Mouse (Mus musculus): Measurements from ENCODE around the gene Rnaseh1. TPM values are rescaled to one million over a fixed set of nuclear protein-coding genes. Genes with fewer than 3 reads are reported as not detected.

Gene Rnaseh1
- polyA plus RNA-seq, 1 experiment from 2014 or later = 31.8 TPM

- peaks cover 29% of the 10 kb centered on the region for H3K36me3 ChIP-seq
- ATAC-seq (ENCODE audit: low FRiP score, low read depth) = peak; percentile 95
- no peaks in the 10 kb centered on the region for H3K9me3 ChIP-seq
- peak within 1 kb of the TSS; percentile 64 for H3K9ac ChIP-seq
- WGBS = 1% methylated on average over 53 of the region's 53 CpGs
- no peaks in the 10 kb centered on the region for H3K27me3 ChIP-seq
- peak within 1 kb of the TSS; percentile 94 for H3K27ac ChIP-seq
- H3K4me1 ChIP-seq = peaks cover 13% of the 10 kb centered on the region
- H3K4me3 ChIP-seq = peak within 1 kb of the TSS; percentile 55
- peak within 1 kb of the TSS; percentile 62 for H3K4me2 ChIP-seq (replicated peaks)
Measured at GRCm38 (mm10) chr12:28675121-28675924, 25.9 kb downstream of the Rnaseh1 start, which contains the start of gene Adi1. Adi1 (plus strand) TSS chr12:28675231.

- no peaks in the 10 kb centered on the region for H3K27me3 ChIP-seq
- no peak for ATAC-seq (ENCODE audit: low FRiP score, low read depth)
- no peaks in the 10 kb centered on the region for H3K9me3 ChIP-seq
- 63% methylated on average over 5 of the region's 5 CpGs for WGBS
- H3K27ac ChIP-seq = peak overlapping the region; percentile 94
- H3K4me3 ChIP-seq = peak overlapping the region; percentile 55
- peaks cover 33% of the 10 kb centered on the region for H3K36me3 ChIP-seq
- H3K4me2 ChIP-seq (replicated peaks) = peak overlapping the region; percentile 62
- peak overlapping the region; percentile 64 for H3K9ac ChIP-seq
- peaks cover 13% of the 10 kb centered on the region for H3K4me1 ChIP-seq
Measured at GRCm38 (mm10) chr12:28675925-28676209, 26.5 kb downstream of the Rnaseh1 start.

- no peak for ATAC-seq (ENCODE audit: low FRiP score, low read depth)
- no peaks in the 10 kb centered on the region for H3K4me1 ChIP-seq
- H3K27me3 ChIP-seq = no peaks in the 10 kb centered on the region
- 85% methylated on average over 1 of the region's 1 CpGs for WGBS
- no peak overlapping the region for H3K9ac ChIP-seq
- H3K36me3 ChIP-seq = peaks cover 46% of the 10 kb centered on the region
- H3K9me3 ChIP-seq = no peaks in the 10 kb centered on the region
- H3K4me2 ChIP-seq (replicated peaks) = no peak overlapping the region
- no peak overlapping the region for H3K4me3 ChIP-seq
- H3K27ac ChIP-seq = no peak overlapping the region
Measured at GRCm38 (mm10) chr12:28684674-28685073, 35.3 kb downstream of the Rnaseh1 start.

- WGBS = 67% methylated on average over 3 of the region's 3 CpGs
- Histone ChIP-seq H3K36me3 (peaks cover 50% of the 10 kb centered on the region), H3K27me3 (no peaks in the 10 kb centered on the region), H3K4me2 (replicated peaks) (no peak overlapping the region), H3K27ac (no peak overlapping the region), H3K4me1 (no peaks in the 10 kb centered on the region), H3K9ac (no peak overlapping the region), H3K4me3 (no peak overlapping the region), H3K9me3 (no peaks in the 10 kb centered on the region)
- no peak for ATAC-seq (ENCODE audit: low FRiP score, low read depth)
Measured at GRCm38 (mm10) chr12:28685771-28686170, 36.4 kb downstream of the Rnaseh1 start.

- Histone ChIP-seq H3K4me1 (no peaks in the 10 kb centered on the region), H3K9ac (no peak overlapping the region), H3K27ac (no peak overlapping the region), H3K4me2 (replicated peaks) (no peak overlapping the region), H3K36me3 (peaks cover 51% of the 10 kb centered on the region), H3K27me3 (no peaks in the 10 kb centered on the region), H3K4me3 (no peak overlapping the region), H3K9me3 (no peaks in the 10 kb centered on the region)
- no peak for ATAC-seq (ENCODE audit: low FRiP score, low read depth)
- 79% methylated on average over 8 of the region's 8 CpGs for WGBS
Measured at GRCm38 (mm10) chr12:28686199-28686879, 36.9 kb downstream of the Rnaseh1 start.

GRCm38 (mm10) chr12:28688996-28689395, 39.6 kb downstream of the Rnaseh1 start:
- 90% methylated on average over 6 of the region's 6 CpGs for WGBS
- no peak for ATAC-seq (ENCODE audit: low FRiP score, low read depth)

GRCm38 (mm10) chr12:28690730-28691129, 41.3 kb downstream of the Rnaseh1 start:
- Histone ChIP-seq H3K4me3 (no peak overlapping the region), H3K27me3 (no peaks in the 10 kb centered on the region), H3K9ac (no peak overlapping the region), H3K36me3 (peaks cover 72% of the 10 kb centered on the region), H3K4me1 (no peaks in the 10 kb centered on the region), H3K27ac (no peak overlapping the region), H3K4me2 (replicated peaks) (no peak overlapping the region), H3K9me3 (no peaks in the 10 kb centered on the region)
- ATAC-seq (ENCODE audit: low FRiP score, low read depth) = no peak
- 96% methylated on average over 7 of the region's 7 CpGs for WGBS

More at GRCm38 (mm10) chr12:28688996-28689395, 39.6 kb downstream of the Rnaseh1 start:
- Histone ChIP-seq H3K9me3 (no peaks in the 10 kb centered on the region), H3K4me3 (no peak overlapping the region), H3K4me1 (no peaks in the 10 kb centered on the region), H3K4me2 (replicated peaks) (no peak overlapping the region), H3K27ac (no peak overlapping the region), H3K27me3 (no peaks in the 10 kb centered on the region), H3K36me3 (peaks cover 61% of the 10 kb centered on the region), H3K9ac (no peak overlapping the region)

- Histone ChIP-seq H3K9ac (no peak overlapping the region), H3K9me3 (no peaks in the 10 kb centered on the region), H3K4me3 (no peak overlapping the region), H3K27me3 (no peaks in the 10 kb centered on the region), H3K4me2 (replicated peaks) (no peak overlapping the region), H3K36me3 (peaks cover 81% of the 10 kb centered on the region), H3K27ac (no peak overlapping the region), H3K4me1 (no peaks in the 10 kb centered on the region)
- no peak for ATAC-seq (ENCODE audit: low FRiP score, low read depth)
- WGBS = 79% methylated on average over 3 of the region's 3 CpGs
Measured at GRCm38 (mm10) chr12:28693738-28694137, 44.3 kb downstream of the Rnaseh1 start.

- Histone ChIP-seq H3K9ac (no peak overlapping the region), H3K4me2 (replicated peaks) (no peak overlapping the region), H3K36me3 (peaks cover 77% of the 10 kb centered on the region), H3K4me1 (no peaks in the 10 kb centered on the region), H3K9me3 (no peaks in the 10 kb centered on the region), H3K27ac (no peak overlapping the region), H3K4me3 (no peak overlapping the region), H3K27me3 (no peaks in the 10 kb centered on the region)
- WGBS = 76% methylated on average over 2 of the region's 2 CpGs
- no peak for ATAC-seq (ENCODE audit: low FRiP score, low read depth)
Measured at GRCm38 (mm10) chr12:28694231-28694630, 44.8 kb downstream of the Rnaseh1 start.

GRCm38 (mm10) chr12:28694776-28695175, 45.4 kb downstream of the Rnaseh1 start:
- 88% methylated on average over 7 of the region's 7 CpGs for WGBS
- Histone ChIP-seq H3K4me1 (peaks cover under 1% of the 10 kb centered on the region; the same call in 1 of the 2 replicates), H3K4me3 (no peak overlapping the region), H3K27ac (no peak overlapping the region), H3K36me3 (peaks cover 72% of the 10 kb centered on the region), H3K4me2 (replicated peaks) (no peak overlapping the region), H3K9me3 (no peaks in the 10 kb centered on the region), H3K9ac (no peak overlapping the region), H3K27me3 (no peaks in the 10 kb centered on the region)
- no peak for ATAC-seq (ENCODE audit: low FRiP score, low read depth)

- H3K9me3 ChIP-seq = no peaks in the 10 kb centered on the region
- peaks cover 11% of the 10 kb centered on the region for H3K4me1 ChIP-seq
- H3K27ac ChIP-seq = no peak overlapping the region
- ATAC-seq (ENCODE audit: low FRiP score, low read depth) = no peak
- whole genome bisulfite sequencing = 74% methylated on average over 14 of the region's 14 CpGs
- peaks cover 42% of the 10 kb centered on the region for H3K36me3 ChIP-seq
- H3K9ac ChIP-seq = no peak overlapping the region
- no peak overlapping the region for H3K4me3 ChIP-seq
- H3K4me2 ChIP-seq (replicated peaks) = no peak overlapping the region
- no peaks in the 10 kb centered on the region for H3K27me3 ChIP-seq
Measured at GRCm38 (mm10) chr12:28697821-28698595, 48.6 kb downstream of the Rnaseh1 start.

GRCm38 (mm10) chr12:28699086-28699485, 49.7 kb downstream of the Rnaseh1 start:
- 80% methylated on average over 5 of the region's 5 CpGs for WGBS
- no peak overlapping the region for H3K4me3 ChIP-seq

More at GRCm38 (mm10) chr12:28699086-28699485, 49.7 kb downstream of the Rnaseh1 start:
- H3K27ac ChIP-seq = no peak overlapping the region
- ATAC-seq (ENCODE audit: low FRiP score, low read depth) = no peak
- no peak overlapping the region for H3K9ac ChIP-seq
- peaks cover 34% of the 10 kb centered on the region for H3K36me3 ChIP-seq
- no peaks in the 10 kb centered on the region for H3K9me3 ChIP-seq
- H3K4me1 ChIP-seq = peaks cover 11% of the 10 kb centered on the region
- no peak overlapping the region for H3K4me2 ChIP-seq (replicated peaks)
- no peaks in the 10 kb centered on the region for H3K27me3 ChIP-seq

Measured in limb, embryonic 13.5 days (tissue).